Comparison of ENCODE assay signal across 8 mouse cellular contexts in the genomic region with DNA sequence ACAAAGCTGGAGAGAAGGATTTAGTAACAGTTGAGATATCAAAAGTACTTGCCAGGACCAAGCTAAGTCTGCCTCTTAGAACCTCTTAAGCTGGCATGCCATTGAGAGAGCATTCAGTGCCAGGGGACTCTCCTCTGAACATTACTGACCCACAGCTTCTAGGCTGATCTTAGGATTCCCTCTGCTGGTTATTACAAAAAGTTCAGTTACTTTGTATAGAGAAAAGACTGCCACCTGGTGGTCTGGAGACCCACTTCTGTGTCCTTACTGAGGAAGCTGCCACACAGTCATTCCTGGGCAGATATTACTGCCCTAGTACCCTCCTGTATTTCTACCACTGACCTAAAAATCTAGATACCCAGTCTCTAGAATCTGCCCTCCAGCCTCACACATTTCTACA.
A peak's percentile ranks its signal among the peaks of the same experiment; 100 is the strongest.
DNase-seq lines count a peak whose midpoint lies in the region; ATAC-seq and TF ChIP-seq lines count a peak whose summit lies in the region.

No protein-coding gene starts in this region.

- peak; percentile 35 for TF ChIP-seq CTCF in ES-Bruce4 (IDR thresholded peaks at IDR 0.05; ENCODE audit: low read depth, low read length)

- TF ChIP-seq POLR2A in ES-Bruce4 (IDR thresholded peaks at IDR 0.05; ENCODE audit: insufficient read depth, low read length): no peak

- ATAC-seq in forebrain, embryonic 14.5 days: peak; percentile 69
- peak; percentile 33 for ATAC-seq in liver, embryonic 16.5 days (ENCODE audit: low read depth)
- ATAC-seq in neural tube, embryonic 13.5 days (ENCODE audit: low read depth): peak; percentile 74

- H3K27me3 ChIP-seq in ES-Bruce4 (ENCODE audit: control insufficient read depth, insufficient read depth, low read length, poor library complexity, severe bottlenecking): no peaks in the 10 kb centered on the region
- no peaks in the 10 kb centered on the region for H3K27me3 ChIP-seq in forebrain, embryonic 14.5 days (replicated peaks; ENCODE audit: control insufficient read depth, insufficient read depth, low read length)
- H3K27me3 ChIP-seq in liver, embryonic 16.5 days (ENCODE audit: control insufficient read depth, insufficient read depth, low read depth, low read length): no peaks in the 10 kb centered on the region
- H3K27me3 ChIP-seq in neural tube, embryonic 13.5 days: no peaks in the 10 kb centered on the region

- no peak overlapping the region for H3K4me2 ChIP-seq in forebrain, embryonic 14.5 days (ENCODE audit: low read length)
- H3K4me2 ChIP-seq in liver, embryonic 16.5 days (ENCODE audit: low read depth, low read length): no peak overlapping the region
- no peak overlapping the region for H3K4me2 ChIP-seq in neural tube, embryonic 13.5 days

- H3K9me3 ChIP-seq in ES-Bruce4 (replicated peaks; ENCODE audit: control insufficient read depth, insufficient read depth, low read length, poor library complexity, severe bottlenecking): no peaks in the 10 kb centered on the region
- H3K9me3 ChIP-seq in forebrain, embryonic 14.5 days (replicated peaks; ENCODE audit: control insufficient read depth, low read length): no peaks in the 10 kb centered on the region
- H3K9me3 ChIP-seq in liver, embryonic 16.5 days (replicated peaks; ENCODE audit: control insufficient read depth, low read length): no peaks in the 10 kb centered on the region
- H3K9me3 ChIP-seq in neural tube, embryonic 13.5 days: no peaks in the 10 kb centered on the region

- H3K36me3 ChIP-seq in ES-Bruce4 (ENCODE audit: control insufficient read depth, insufficient read depth, low read length, poor library complexity, severe bottlenecking): peaks cover 2% of the 10 kb centered on the region; the same call in 1 of the 2 replicates
- peaks cover 66% of the 10 kb centered on the region for H3K36me3 ChIP-seq in forebrain, embryonic 14.5 days (ENCODE audit: control insufficient read depth, insufficient read depth, low read length)
- H3K36me3 ChIP-seq in liver, embryonic 16.5 days (ENCODE audit: control insufficient read depth, insufficient read depth): no peaks in the 10 kb centered on the region
- peaks cover 74% of the 10 kb centered on the region for H3K36me3 ChIP-seq in neural tube, embryonic 13.5 days

- intact Hi-C loops in heart, postnatal 25 days (cut with DNase I): loop anchor here (1.0 to 5.0 kb wide), 5 partner anchors 41 to 227 kb away; no protein-coding TSS in a partner anchor

- TF ChIP-seq EP300 in ES-Bruce4 (IDR thresholded peaks at IDR 0.05; ENCODE audit: insufficient read depth, low read depth, low read length): no peak

- DNase-seq in c-Kit-positive CD71-positive TER-119-negative erythroid progenitor cells, embryonic 14.5 days (ENCODE audit: low read depth): peak; percentile 50
- DNase-seq in forebrain, embryonic 14.5 days (ENCODE audit: low spot score): peak; percentile 95
- peak; percentile 60 for DNase-seq in heart, postnatal 25 days (ENCODE audit: low spot score)
- peak; percentile 79 to 84 for DNase-seq in kidney, postnatal 4 days
- DNase-seq in telencephalon, adult 2 months (ENCODE audit: low read depth, low spot score): peak; percentile 77

- H3K4me1 ChIP-seq in ES-Bruce4 (ENCODE audit: control insufficient read depth, insufficient read depth, low read length): no peaks in the 10 kb centered on the region
- no peaks in the 10 kb centered on the region for H3K4me1 ChIP-seq in forebrain, embryonic 14.5 days (ENCODE audit: control insufficient read depth, insufficient read depth, low read length)
- no peaks in the 10 kb centered on the region; the same call in 1 of the 2 replicates for H3K4me1 ChIP-seq in liver, embryonic 16.5 days (ENCODE audit: control insufficient read depth, low read depth, low read length)
- H3K4me1 ChIP-seq in neural tube, embryonic 13.5 days (replicated peaks): no peaks in the 10 kb centered on the region; the same call in 1 of the 2 replicates

- no peak overlapping the region for H3K4me3 ChIP-seq in ES-Bruce4 (ENCODE audit: low read depth, low read length)
- H3K4me3 ChIP-seq in forebrain, embryonic 14.5 days (ENCODE audit: low read depth, low read length): no peak overlapping the region
- H3K4me3 ChIP-seq in liver, embryonic 16.5 days (ENCODE audit: low read depth, low read length): no peak overlapping the region
- no peak overlapping the region for H3K4me3 ChIP-seq in neural tube, embryonic 13.5 days

- no peak overlapping the region for H3K27ac ChIP-seq in ES-Bruce4 (ENCODE audit: insufficient read depth, low read length)
- no peak overlapping the region for H3K27ac ChIP-seq in forebrain, embryonic 14.5 days (ENCODE audit: low read depth, low read length)
- H3K27ac ChIP-seq in liver, embryonic 16.5 days (ENCODE audit: low read length): no peak overlapping the region
- H3K27ac ChIP-seq in neural tube, embryonic 13.5 days (replicated peaks): no peak overlapping the region

- H3K9ac ChIP-seq in ES-Bruce4 (ENCODE audit: low read depth, poor library complexity, severe bottlenecking): no peak overlapping the region
- no peak overlapping the region for H3K9ac ChIP-seq in forebrain, embryonic 14.5 days (ENCODE audit: low read length)
- no peak overlapping the region for H3K9ac ChIP-seq in liver, embryonic 16.5 days (ENCODE audit: low read depth, low read length)
- no peak overlapping the region for H3K9ac ChIP-seq in neural tube, embryonic 13.5 days
